Mouse (Mus musculus) intestine, embryonic 16.5 days (tissue): Measurements from ENCODE around the gene Arhgap18. TPM values are rescaled to one million over a fixed set of nuclear protein-coding genes. Genes with fewer than 3 reads are reported as not detected.

ENCODE experiments used
- ATAC-seq: fragments of 200-750 bp; cut with Nextera tagmentation; 2 replicates; pipeline ENCODE4 v1.8.0; 2017; ENCODE audit warnings: moderate TSS enrichment, moderate library complexity
- H3K27ac ChIP-seq: fragments of 300-500 bp; sonication (generic); 2 replicates; pipeline ENCODE4 v1.5.1; 2014; ENCODE audit warnings: mild to moderate bottlenecking, low read length
- H3K27me3 ChIP-seq: fragments of 300-500 bp; sonication (generic); replicated peaks from 2 replicates; pipeline ENCODE4 v1.6.1; 2014; ENCODE audit warnings: low read length, control low read depth, mixed read lengths; ENCODE audit not compliant: control insufficient read depth, insufficient read depth
- H3K36me3 ChIP-seq: fragments of 300-500 bp; sonication (generic); 2 replicates; pipeline ENCODE4 v1.6.1; 2014; ENCODE audit warnings: low read length, control low read depth; ENCODE audit not compliant: control insufficient read depth, insufficient read depth
- H3K4me1 ChIP-seq: fragments of 300-500 bp; sonication (generic); 2 replicates; pipeline ENCODE4 v1.6.1; 2014; ENCODE audit warnings: low read length, control low read depth, mixed read lengths; ENCODE audit not compliant: control insufficient read depth, insufficient read depth
- H3K4me2 ChIP-seq: fragments of 300-500 bp; sonication (generic); 2 replicates; pipeline ENCODE4 v1.6.1; 2014; ENCODE audit warnings: low read depth, low read length, control low read depth
- H3K4me3 ChIP-seq: fragments of 300-500 bp; sonication (generic); 2 replicates; pipeline ENCODE4 v1.5.1; 2014; ENCODE audit warnings: mild to moderate bottlenecking, low read length
- H3K9ac ChIP-seq: fragments of 300-500 bp; sonication (generic); 2 replicates; pipeline ENCODE4 v1.6.1; 2014; ENCODE audit warnings: low read depth, low read length
- H3K9me3 ChIP-seq: fragments of 300-500 bp; sonication (generic); 2 replicates; pipeline ENCODE4 v1.6.1; 2016; ENCODE audit warnings: low read length, control low read depth; ENCODE audit not compliant: control insufficient read depth
- WGBS: fragments of 180-500 bp; shearing (Covaris S2); extraction: QIAGEN DNeasy Blood & Tissue Kit; methylation state at CpG from one replicate; pipeline ENCODE4 v1.1.7; 2014; 5-methylcytosine and 5-hydroxymethylcytosine counted together
- polyA plus RNA-seq: library from polyadenylated mRNA; unstranded; fragments of >200 nt; fragmentation: Nextera tagmentation; extraction: Ambion mirVana; gene quantifications from 2 replicates; pipeline ENCODE4 v1.2.1, GENCODE M21; 2015

Arhgap18 gene
- polyA plus RNA-seq, 1 experiment from 2014 or later, result 48.9 TPM

DNA sequence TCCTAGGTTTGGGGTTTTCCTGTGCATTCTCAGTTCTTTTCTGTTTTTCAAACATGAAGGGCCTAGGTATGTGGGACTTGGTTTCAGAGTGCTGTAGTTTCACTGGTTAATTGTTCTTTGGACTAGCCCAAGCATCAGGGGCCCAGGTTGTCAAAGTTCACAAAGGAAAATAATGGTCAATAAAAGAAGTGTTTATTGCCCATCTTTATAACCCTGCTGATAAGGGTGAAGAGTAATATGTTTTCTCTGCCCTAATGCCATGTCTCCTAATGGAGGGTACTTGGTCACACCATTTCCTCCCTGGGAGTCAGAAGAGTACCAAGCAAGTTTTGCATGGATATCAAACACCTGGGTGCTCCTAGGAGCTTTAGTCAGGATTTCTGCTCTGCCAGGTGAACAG, 67.1 kb downstream of the Arhgap18 start:
- H3K4me2 ChIP-seq, result peak overlapping the region; percentile 41; the same call in 1 of the 2 replicates
- H3K4me1 ChIP-seq, result peaks cover 9% of the 10 kb centered on the region
- no peak overlapping the region for H3K4me3 ChIP-seq
- ATAC-seq, result peak; percentile 94
- H3K36me3 ChIP-seq, result no peaks in the 10 kb centered on the region
- no peaks in the 10 kb centered on the region for H3K9me3 ChIP-seq
- H3K27me3 ChIP-seq, result no peaks in the 10 kb centered on the region
- peak overlapping the region; percentile 85 for H3K27ac ChIP-seq
- no peak overlapping the region for H3K9ac ChIP-seq

DNA sequence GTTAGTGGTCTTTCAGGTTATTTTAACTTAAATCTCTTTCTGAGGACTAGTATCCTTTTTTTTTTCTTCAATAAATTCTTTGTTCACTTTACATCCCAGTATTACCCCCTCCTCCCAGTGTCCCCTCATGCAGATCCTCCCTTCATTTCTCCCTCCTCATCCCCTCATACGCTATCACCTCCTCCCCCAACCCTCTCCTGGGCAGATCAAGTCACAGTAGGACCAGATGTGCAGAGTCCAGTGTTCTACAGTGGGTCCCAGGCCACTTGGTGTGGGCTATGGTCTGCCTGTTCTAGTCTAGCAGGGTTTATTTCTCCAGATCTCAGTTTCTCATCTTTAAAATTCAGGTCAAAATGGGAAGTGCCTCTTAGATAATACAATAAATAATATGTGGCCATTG, 67.7 kb downstream of the Arhgap18 start:
- Histone ChIP-seq H3K27me3 (no peaks in the 10 kb centered on the region), H3K27ac (peak overlapping the region; percentile 81), H3K9ac (no peak overlapping the region), H3K4me3 (no peak overlapping the region), H3K4me1 (peaks cover 9% of the 10 kb centered on the region), H3K9me3 (no peaks in the 10 kb centered on the region), H3K4me2 (no peak overlapping the region), H3K36me3 (no peaks in the 10 kb centered on the region)
- 0 out of 2 replicates have a peak, but pooled peaks have one; percentile 11 for ATAC-seq
- WGBS, result 73% methylated on average over 1 of the region's 1 CpGs

DNA sequence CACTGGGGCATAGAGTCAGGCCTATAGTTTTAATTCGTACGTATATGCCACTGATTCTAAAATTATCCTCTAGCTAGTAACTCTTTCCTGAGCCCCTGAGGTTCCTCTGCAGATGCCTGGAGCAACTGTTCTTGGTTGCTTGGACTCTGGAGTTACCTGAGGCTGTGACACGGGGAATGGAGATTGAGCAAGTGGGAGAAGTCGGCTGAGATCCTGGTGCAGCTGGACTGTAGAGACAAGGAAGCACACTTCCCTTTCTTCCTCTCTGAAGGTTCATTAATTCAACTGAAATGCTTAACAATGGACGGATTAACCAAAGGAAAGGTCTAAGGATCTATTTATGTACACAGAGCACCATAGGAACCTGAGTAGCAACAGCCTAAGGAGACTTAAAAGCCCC, 70.8 kb downstream of the Arhgap18 start:
- Histone ChIP-seq H3K4me2 (no peak overlapping the region), H3K4me1 (peaks cover 13% of the 10 kb centered on the region), H3K9ac (no peak overlapping the region), H3K36me3 (no peaks in the 10 kb centered on the region), H3K4me3 (no peak overlapping the region), H3K27ac (peak overlapping the region; percentile 48; the same call in 1 of the 2 replicates), H3K9me3 (no peaks in the 10 kb centered on the region), H3K27me3 (no peaks in the 10 kb centered on the region)
- ATAC-seq, result no peak
- 60% methylated on average over 5 of the region's 5 CpGs for WGBS

DNA sequence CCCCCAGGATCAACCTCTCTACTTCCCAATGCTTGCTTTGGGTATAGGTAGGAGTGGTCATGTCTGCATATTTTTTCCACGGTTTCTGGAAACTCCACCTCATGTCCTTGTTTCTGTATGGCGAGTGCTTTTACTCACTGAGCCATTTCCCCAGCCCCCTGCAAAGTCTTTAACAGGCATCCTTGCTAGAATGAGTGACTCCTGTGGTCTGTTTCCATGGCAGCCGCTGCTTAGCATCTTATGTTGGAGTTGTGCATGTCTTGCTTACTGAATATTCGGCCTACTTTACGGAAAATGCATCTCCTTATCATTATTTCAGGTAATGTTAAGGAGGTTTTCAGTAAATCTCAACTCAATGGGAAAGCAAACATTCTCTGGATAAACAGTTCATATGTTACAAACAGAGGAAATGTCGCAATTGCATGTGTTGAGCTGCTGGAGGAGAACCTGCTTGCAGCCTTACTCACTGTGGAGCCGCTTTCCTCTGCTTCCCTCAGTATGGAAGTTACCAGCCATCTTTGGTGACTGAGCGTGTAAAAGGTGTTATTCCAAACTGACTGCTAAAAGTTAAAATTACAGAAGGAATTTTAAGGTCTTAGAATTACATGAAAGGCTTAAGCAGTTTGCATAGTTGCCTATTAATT, 72.1 kb downstream of the Arhgap18 start:
- WGBS, result 82% methylated on average over 8 of the region's 8 CpGs
- Histone ChIP-seq H3K27ac (no peak overlapping the region), H3K4me2 (no peak overlapping the region), H3K36me3 (no peaks in the 10 kb centered on the region), H3K9me3 (no peaks in the 10 kb centered on the region), H3K4me3 (no peak overlapping the region), H3K9ac (no peak overlapping the region), H3K4me1 (peaks cover 13% of the 10 kb centered on the region), H3K27me3 (no peaks in the 10 kb centered on the region)
- no peak for ATAC-seq

DNA sequence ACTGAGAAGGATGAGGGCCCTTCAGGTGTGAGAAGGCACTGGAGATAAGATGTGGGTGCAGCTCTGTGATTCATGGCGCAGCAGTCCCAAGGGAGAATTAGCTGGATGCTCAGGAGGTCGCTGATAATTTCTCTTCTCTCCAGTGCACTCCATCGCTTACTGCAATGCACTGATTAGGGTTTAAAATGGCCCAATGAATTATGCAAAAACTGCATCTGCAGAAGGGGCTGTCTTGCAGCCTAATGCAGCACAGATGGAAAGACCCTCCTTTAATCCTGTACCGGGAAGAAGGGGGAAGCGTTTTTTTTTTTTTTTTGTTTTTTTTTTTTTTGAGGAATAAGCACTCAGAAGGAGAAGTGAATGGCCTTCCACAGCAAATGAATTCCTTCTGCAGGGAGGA, 74.1 kb downstream of the Arhgap18 start:
- Histone ChIP-seq H3K9ac (no peak overlapping the region), H3K4me2 (no peak overlapping the region), H3K27ac (no peak overlapping the region), H3K9me3 (no peaks in the 10 kb centered on the region), H3K4me1 (peaks cover 6% of the 10 kb centered on the region), H3K36me3 (no peaks in the 10 kb centered on the region), H3K4me3 (no peak overlapping the region), H3K27me3 (no peaks in the 10 kb centered on the region)
- WGBS, result 43% methylated on average over 5 of the region's 5 CpGs
- no peak for ATAC-seq

DNA sequence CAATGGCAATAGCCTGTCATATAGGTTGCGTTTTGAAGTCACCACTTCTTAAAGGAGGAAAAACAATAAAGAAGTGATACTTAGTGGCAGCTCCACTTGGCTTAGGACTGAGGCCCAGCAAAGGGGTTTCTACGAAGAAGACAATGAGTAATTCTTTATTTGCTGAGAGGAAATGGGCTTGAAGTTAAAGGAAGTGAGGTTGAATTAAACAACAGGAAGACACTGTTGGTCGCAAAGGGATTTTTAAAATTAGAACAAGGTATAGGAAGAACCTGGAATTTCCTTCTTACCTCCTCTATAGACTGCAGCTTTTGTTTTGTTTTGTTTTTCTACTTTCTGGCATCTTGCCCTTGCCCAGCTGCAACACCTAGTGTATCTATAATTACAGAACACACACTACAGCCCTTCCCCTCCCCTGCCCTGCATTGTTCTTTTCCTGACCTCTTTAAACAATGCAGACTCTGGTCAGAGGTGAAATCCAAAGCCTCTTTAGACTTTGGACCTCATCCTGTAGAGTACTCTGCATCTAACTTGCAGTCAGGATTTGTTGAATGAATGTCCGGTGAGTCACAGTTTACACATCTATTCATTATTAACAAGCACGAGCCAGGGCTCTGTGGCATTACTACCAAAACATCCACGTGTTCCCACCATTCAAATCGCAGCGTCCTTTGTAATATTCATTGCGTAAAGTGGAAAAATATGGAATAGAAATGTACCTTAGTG, 75.4 kb downstream of the Arhgap18 start:
- Histone ChIP-seq H3K4me3 (no peak overlapping the region), H3K9me3 (no peaks in the 10 kb centered on the region), H3K27me3 (no peaks in the 10 kb centered on the region), H3K27ac (peak overlapping the region; percentile 25), H3K4me1 (peaks cover 6% of the 10 kb centered on the region), H3K9ac (no peak overlapping the region), H3K36me3 (no peaks in the 10 kb centered on the region), H3K4me2 (no peak overlapping the region)
- ATAC-seq, result peak; percentile 91
- WGBS, result 49% methylated on average over 9 of the region's 9 CpGs

DNA sequence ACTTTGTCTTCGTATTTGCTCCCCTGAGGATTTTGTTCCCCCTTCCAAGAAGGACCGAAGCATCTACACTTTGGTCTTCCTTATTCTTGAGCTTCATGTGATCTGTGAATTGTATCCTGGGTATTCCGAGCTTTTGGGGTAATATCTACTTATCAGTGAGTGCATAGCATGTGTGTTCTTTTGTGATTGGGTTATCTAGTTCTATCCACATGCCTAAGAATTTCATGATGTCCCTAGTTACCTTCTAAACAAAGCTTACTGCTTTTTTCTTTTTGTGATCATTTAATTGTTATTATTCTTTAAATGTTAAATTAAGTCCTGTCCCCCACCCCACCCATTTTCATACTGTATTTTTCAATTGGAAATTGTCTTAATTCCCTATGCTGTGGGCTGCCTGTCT, 78.8 kb downstream of the Arhgap18 start:
- no peaks in the 10 kb centered on the region for H3K36me3 ChIP-seq
- no peak overlapping the region for H3K9ac ChIP-seq

DNA sequence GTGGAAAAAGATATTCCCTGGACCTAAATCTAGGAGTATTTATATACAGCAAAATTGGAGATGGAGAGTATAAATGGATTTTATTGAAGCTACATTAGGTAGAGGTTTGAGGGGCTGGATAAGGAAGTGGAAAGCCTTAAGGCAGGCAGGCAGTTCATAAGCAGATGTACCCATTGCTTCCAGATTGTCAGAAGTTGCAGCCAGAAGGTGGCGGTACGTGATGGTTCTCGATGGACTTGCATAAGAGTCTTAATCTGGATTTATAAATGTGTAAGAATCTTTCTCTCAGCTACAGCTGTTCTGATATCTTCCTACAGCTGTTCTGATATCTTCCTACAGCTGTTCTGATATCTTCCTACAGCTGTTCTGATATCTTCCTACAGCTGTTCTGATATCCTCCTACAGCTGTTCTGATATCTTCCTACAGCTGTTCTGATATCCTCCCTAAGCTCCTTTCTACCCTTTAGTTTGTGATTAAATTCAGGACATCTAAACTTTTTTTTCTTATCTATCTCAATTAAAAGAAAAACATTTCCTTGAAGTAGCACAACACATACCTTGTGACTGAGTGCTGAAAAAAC, 79.5 kb downstream of the Arhgap18 start:
- Histone ChIP-seq H3K27ac (no peak overlapping the region), H3K4me1 (peaks cover 4% of the 10 kb centered on the region), H3K9me3 (no peaks in the 10 kb centered on the region), H3K27me3 (no peaks in the 10 kb centered on the region), H3K36me3 (no peaks in the 10 kb centered on the region), H3K4me2 (no peak overlapping the region), H3K4me3 (no peak overlapping the region), H3K9ac (no peak overlapping the region)
- no peak for ATAC-seq
- WGBS, result 91% methylated on average over 3 of the region's 3 CpGs

More for the DNA sequence above, 78.8 kb downstream of the Arhgap18 start:
- Histone ChIP-seq H3K4me2 (no peak overlapping the region), H3K27me3 (no peaks in the 10 kb centered on the region), H3K4me1 (peaks cover 4% of the 10 kb centered on the region), H3K27ac (no peak overlapping the region), H3K9me3 (no peaks in the 10 kb centered on the region), H3K4me3 (no peak overlapping the region)
- 89% methylated on average over 3 of the region's 3 CpGs for WGBS
- no peak for ATAC-seq

DNA sequence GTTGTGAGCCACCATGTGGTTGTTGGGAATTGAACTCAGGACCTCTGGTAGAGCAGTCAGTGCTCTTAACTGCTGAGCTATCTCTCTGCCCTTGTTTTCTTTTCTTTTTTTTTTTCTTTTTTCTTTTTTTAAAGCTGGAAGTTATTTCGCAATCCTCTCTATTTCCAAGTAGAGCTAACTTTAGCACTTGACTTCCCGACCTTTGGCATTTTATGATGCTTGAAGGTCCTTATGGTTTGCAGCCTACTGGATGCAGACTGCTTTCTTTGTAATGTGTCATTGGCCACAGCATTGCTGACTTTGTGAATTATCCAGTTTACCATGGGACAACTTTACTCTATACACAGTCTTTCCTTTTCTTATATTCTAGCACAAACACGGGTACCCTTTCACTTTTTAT, 80.2 kb downstream of the Arhgap18 start:
- ATAC-seq, result peak; percentile 27; the same call in 1 of the 2 replicates

More for the DNA sequence above, 80.2 kb downstream of the Arhgap18 start:
- H3K9me3 ChIP-seq, result no peaks in the 10 kb centered on the region
- no peaks in the 10 kb centered on the region for H3K4me1 ChIP-seq
- WGBS, result 59% methylated on average over 3 of the region's 3 CpGs
- H3K27ac ChIP-seq, result no peak overlapping the region
- no peak overlapping the region for H3K9ac ChIP-seq
- no peaks in the 10 kb centered on the region for H3K36me3 ChIP-seq
- no peak overlapping the region for H3K4me2 ChIP-seq
- H3K4me3 ChIP-seq, result no peak overlapping the region
- H3K27me3 ChIP-seq, result no peaks in the 10 kb centered on the region
